ENCODE assay signal across 9 mouse cellular contexts in the genomic region with DNA sequence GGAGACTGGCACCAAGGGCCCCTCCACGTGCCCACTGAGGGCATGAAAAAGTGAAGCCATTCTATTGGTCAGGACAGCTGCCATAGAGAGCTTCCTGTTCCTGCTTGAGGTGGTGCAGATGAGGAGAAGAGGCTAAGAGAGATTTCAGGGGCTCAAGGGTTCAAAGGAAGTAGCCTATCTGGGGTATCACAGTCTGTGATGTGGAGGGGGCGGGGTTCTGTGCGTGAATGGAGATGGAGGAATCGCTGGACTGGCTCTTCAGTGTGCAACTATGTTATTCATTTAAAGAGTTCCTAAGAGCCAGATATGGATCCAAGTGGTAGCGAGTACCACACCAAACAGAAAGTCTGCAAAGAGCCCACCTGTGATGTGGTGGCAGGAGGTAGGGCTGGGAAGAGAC. TPM values are rescaled to one million over a fixed set of nuclear protein-coding genes. Genes with fewer than 3 reads are reported as not detected.
DNase-seq lines count a peak whose midpoint lies in the region; ATAC-seq lines count a peak whose summit lies in the region.
"Had no signal": no experiment of that assay in that cellular context is flagged by ENCODE, and none has a peak within 500 bp of the region (broad histone marks: within the 10 kb centered on the region; RNA-seq: fewer than 3 reads in every experiment).

No protein-coding gene starts in this region.

- no peak overlapping the region for H3K9ac ChIP-seq in forebrain, embryonic 15.5 days (replicated peaks)
- no peak overlapping the region for H3K9ac ChIP-seq in stomach, embryonic 15.5 days

- peak overlapping the region; percentile 43 for H3K4me2 ChIP-seq in forebrain, embryonic 15.5 days (replicated peaks)
- H3K4me2 ChIP-seq in stomach, embryonic 15.5 days = peak overlapping the region; percentile 56

- 75% methylated on average over 5 of the region's 5 CpGs for WGBS in forebrain, embryonic 15.5 days
- 61% methylated on average over 5 of the region's 5 CpGs for WGBS in stomach, embryonic 15.5 days

- peak; percentile 55 for DNase-seq in liver
- DNase-seq in cerebellum, adult 8-10 months = no peak
- no peak for DNase-seq in adipocyte (ENCODE audit: low spot score)
- DNase-seq in gastrocnemius, postnatal 10 days = no peak

- peaks cover 49% of the 10 kb centered on the region for H3K4me1 ChIP-seq in megakaryocyte, embryonic 14.5 days
- H3K4me1 ChIP-seq in forebrain, embryonic 15.5 days = peaks cover 12% of the 10 kb centered on the region
- peaks cover 13% of the 10 kb centered on the region; the same call in 1 of the 2 replicates for H3K4me1 ChIP-seq in stomach, embryonic 15.5 days

- no peak for ATAC-seq in megakaryocyte, adult 5-6 weeks (ENCODE audit: poor library complexity, severe bottlenecking)
- peak; percentile 7; the same call in 1 of the 2 replicates for ATAC-seq in forebrain, embryonic 15.5 days (replicated peaks)
- ATAC-seq in stomach, embryonic 15.5 days (ENCODE audit: insufficient read depth, low FRiP score, low read depth) = no peak
- ATAC-seq: inflammation-experienced regulatory T-cells, adult 6 months had no signal

- H3K4me3 ChIP-seq in megakaryocyte, embryonic 14.5 days (replicated peaks) = peak overlapping the region; percentile 87
- H3K4me3 ChIP-seq in forebrain, embryonic 15.5 days = no peak overlapping the region
- H3K4me3 ChIP-seq in stomach, embryonic 15.5 days (replicated peaks) = 0 out of 2 replicates have a peak overlapping the region, but pooled peaks have one; percentile 30

- no peaks in the 10 kb centered on the region for H3K9me3 ChIP-seq in megakaryocyte, embryonic 14.5 days
- H3K9me3 ChIP-seq in forebrain, embryonic 15.5 days = no peaks in the 10 kb centered on the region
- H3K9me3 ChIP-seq in stomach, embryonic 15.5 days = no peaks in the 10 kb centered on the region

- H3K27ac ChIP-seq in forebrain, embryonic 15.5 days (replicated peaks) = no peak overlapping the region
- H3K27ac ChIP-seq in stomach, embryonic 15.5 days = peak overlapping the region; percentile 46

- peaks cover 89% of the 10 kb centered on the region for H3K27me3 ChIP-seq in megakaryocyte, embryonic 14.5 days (replicated peaks)
- H3K27me3 ChIP-seq in forebrain, embryonic 15.5 days = no peaks in the 10 kb centered on the region
- H3K27me3 ChIP-seq in stomach, embryonic 15.5 days (replicated peaks) = 0 out of 2 replicates have a peak, but pooled peaks cover 3% of the 10 kb centered on the region

- no peaks in the 10 kb centered on the region for H3K36me3 ChIP-seq in megakaryocyte, embryonic 14.5 days (replicated peaks; ENCODE audit: low read length)
- H3K36me3 ChIP-seq in forebrain, embryonic 15.5 days = no peaks in the 10 kb centered on the region
- H3K36me3 ChIP-seq in stomach, embryonic 15.5 days = no peaks in the 10 kb centered on the region

RNA-seq across cellular contexts. Expression of a gene that starts 4.7 kb away (rescaled TPM):
- polyA plus RNA-seq in megakaryocyte, embryonic 14.5 days (2012; ENCODE audit: insufficient read depth, low replicate concordance) = 2.3 TPM in 1 of 2 replicates, not detected in the other
- total RNA-seq in megakaryocyte, adult 5-6 weeks (2015) = not detected in 2 replicates
- total RNA-seq in megakaryocyte, adult 5-6 weeks (2017) = not detected in 2 replicates
- not detected in 2 replicates for polyA plus RNA-seq in forebrain, embryonic 15.5 days (2015; fragmentation: Nextera tagmentation; extraction: Ambion mirVana)
- polyA plus RNA-seq in stomach, embryonic 15.5 days (2015; fragmentation: Nextera tagmentation; extraction: Ambion mirVana) = 4.8 and 7.6 TPM in 2 replicates
- total RNA-seq in gastrocnemius, postnatal 10 days (2021) = not detected
- polyA plus RNA-seq: inflammation-experienced regulatory T-cells, adult 6 months had no signal

RNA-seq across cellular contexts. Expression of a gene that starts 8.1 kb away (rescaled TPM):
- 7.0 and 10.2 TPM in 2 replicates for polyA plus RNA-seq in megakaryocyte, embryonic 14.5 days (2012; ENCODE audit: insufficient read depth, low replicate concordance)
- 0.02 and 0.57 TPM in 2 replicates for total RNA-seq in megakaryocyte, adult 5-6 weeks (2015)
- 0.11 TPM in 1 of 2 replicates, not detected in the other for total RNA-seq in megakaryocyte, adult 5-6 weeks (2017)
- polyA plus RNA-seq in forebrain, embryonic 15.5 days (2015; fragmentation: Nextera tagmentation; extraction: Ambion mirVana) = 19.3 and 22.7 TPM in 2 replicates
- polyA plus RNA-seq in stomach, embryonic 15.5 days (2015; fragmentation: Nextera tagmentation; extraction: Ambion mirVana) = 6.8 and 8.8 TPM in 2 replicates
- total RNA-seq in gastrocnemius, postnatal 10 days (2021) = 1 to 10 TPM; 1.1 to 1.5 TPM

RNA-seq across cellular contexts. Expression of a gene that starts 11.2 kb away (rescaled TPM):
- not detected in 2 replicates for polyA plus RNA-seq in megakaryocyte, embryonic 14.5 days (2012; ENCODE audit: insufficient read depth, low replicate concordance)
- total RNA-seq in megakaryocyte, adult 5-6 weeks (2015) = not detected in 2 replicates
- total RNA-seq in megakaryocyte, adult 5-6 weeks (2017) = not detected in 2 replicates
- polyA plus RNA-seq in forebrain, embryonic 15.5 days (2015; fragmentation: Nextera tagmentation; extraction: Ambion mirVana) = not detected in 2 replicates
- polyA plus RNA-seq in stomach, embryonic 15.5 days (2015; fragmentation: Nextera tagmentation; extraction: Ambion mirVana) = 65.1 and 89.6 TPM in 2 replicates
- total RNA-seq in gastrocnemius, postnatal 10 days (2021) = not detected
- polyA plus RNA-seq: inflammation-experienced regulatory T-cells, adult 6 months had no signal

RNA-seq across cellular contexts. Expression of a gene that starts 48.9 kb away (rescaled TPM):
- polyA plus RNA-seq in megakaryocyte, embryonic 14.5 days (2012; ENCODE audit: insufficient read depth, low replicate concordance) = not detected in 2 replicates
- not detected in 2 replicates for total RNA-seq in megakaryocyte, adult 5-6 weeks (2015)
- not detected in 2 replicates for total RNA-seq in megakaryocyte, adult 5-6 weeks (2017)
- 0.10 and 0.14 TPM in 2 replicates for polyA plus RNA-seq in forebrain, embryonic 15.5 days (2015; fragmentation: Nextera tagmentation; extraction: Ambion mirVana)
- 6.2 and 6.5 TPM in 2 replicates for polyA plus RNA-seq in stomach, embryonic 15.5 days (2015; fragmentation: Nextera tagmentation; extraction: Ambion mirVana)
- total RNA-seq in gastrocnemius, postnatal 10 days (2021) = not detected

RNA-seq across cellular contexts. Expression of a gene that starts 55.1 kb away (rescaled TPM):
- polyA plus RNA-seq in megakaryocyte, embryonic 14.5 days (2012; ENCODE audit: insufficient read depth, low replicate concordance) = not detected in 2 replicates
- 56.1 and 63.1 TPM in 2 replicates for total RNA-seq in megakaryocyte, adult 5-6 weeks (2015)
- total RNA-seq in megakaryocyte, adult 5-6 weeks (2017) = 37.9 and 40.4 TPM in 2 replicates
- 0.11 and 0.34 TPM in 2 replicates for polyA plus RNA-seq in forebrain, embryonic 15.5 days (2015; fragmentation: Nextera tagmentation; extraction: Ambion mirVana)
- polyA plus RNA-seq in stomach, embryonic 15.5 days (2015; fragmentation: Nextera tagmentation; extraction: Ambion mirVana) = 2.0 and 2.2 TPM in 2 replicates
- 10 to 100 TPM; 18.0 to 20.4 TPM for total RNA-seq in gastrocnemius, postnatal 10 days (2021)

Comparison
In these comparisons a context has a peak if more than half of its experiments do, and no peak if none do; other contexts are left out.
1. RNA of a gene that starts 11.2 kb away (polyA plus RNA-seq): 65.1 to 89.6 TPM in stomach, embryonic 15.5 days; not detected in megakaryocyte, embryonic 14.5 days and not detected in forebrain, embryonic 15.5 days; every median in the first group is over 10 times any median in the second.